Mouse (Mus musculus) MEL (cell line): ENCODE data around the gene Slc9a3r1. TPM values are rescaled to one million over a fixed set of nuclear protein-coding genes. Genes with fewer than 3 reads are reported as not detected.

Source experiments
- DNase-seq: peaks from one replicate; pipeline ENCODE4 v3.0.0; 2011; ENCODE audit warnings: low read depth, low spot score
- H3K27ac ChIP-seq: 2 replicates; pipeline ENCODE4 v1.5.1; 2012; ENCODE audit warnings: low read depth, mild to moderate bottlenecking, control low read depth, low read length, moderate library complexity; ENCODE audit not compliant: control insufficient read depth
- H3K27me3 ChIP-seq, 2 experiments: fragments of 150-350 bp in 1 of 2; sonication (generic) in 1 of 2; 2 replicates each; pipeline ENCODE4 v1.6.1; 2012; ENCODE audit warnings: low read length in 2 of 2, mild to moderate bottlenecking in 2 of 2, improper control_type of control experiment in 1 of 2, moderate library complexity in 1 of 2; ENCODE audit not compliant: insufficient read depth in 2 of 2, control insufficient read depth in 1 of 2
- H3K36me3 ChIP-seq, 2 experiments: 2 replicates each; pipeline ENCODE4 v1.6.1; 2012 to 2014; ENCODE audit warnings: low read length in 2 of 2, improper control_type of control experiment in 1 of 2, inconsistent platforms in 1 of 2, mild to moderate bottlenecking in 1 of 2; ENCODE audit not compliant: insufficient read depth in 2 of 2, control insufficient read depth in 1 of 2
- H3K4me1 ChIP-seq, 2 experiments: fragments of 150-350 bp in 1 of 2; sonication (generic) in 1 of 2; 2 replicates each; pipeline ENCODE4 v1.6.1; 2012; ENCODE audit warnings: low read length in 2 of 2, improper control_type of control experiment in 1 of 2, mild to moderate bottlenecking in 1 of 2; ENCODE audit not compliant: insufficient read depth in 2 of 2, control insufficient read depth in 1 of 2
- H3K4me3 ChIP-seq, 2 experiments: fragments of 150-350 bp in 1 of 2; sonication (generic) in 1 of 2; 2 replicates each; pipeline ENCODE4 v1.5.1; 2012; ENCODE audit warnings: low read depth in 2 of 2, low read length in 2 of 2, mild to moderate bottlenecking in 2 of 2, moderate library complexity in 2 of 2, control low read depth in 1 of 2, improper control_type of control experiment in 1 of 2; ENCODE audit not compliant: control insufficient read depth in 1 of 2, insufficient read depth in 1 of 2
- H3K79me2 ChIP-seq: 2 replicates; pipeline ENCODE4 v1.6.1; 2012; ENCODE audit warnings: mild to moderate bottlenecking, low read length, moderate library complexity; ENCODE audit not compliant: control insufficient read depth, poor library complexity, insufficient read depth
- H3K9ac ChIP-seq: 2 replicates; pipeline ENCODE4 v1.6.1; 2012; ENCODE audit warnings: low read depth, mild to moderate bottlenecking, control low read depth, low read length, moderate library complexity; ENCODE audit not compliant: control insufficient read depth, poor library complexity, severe bottlenecking
- H3K9me3 ChIP-seq: fragments of 150-350 bp; sonication (generic); replicated peaks from 2 replicates; pipeline ENCODE4 v1.6.1; 2012; ENCODE audit warnings: mild to moderate bottlenecking, low read length, improper control_type of control experiment, moderate library complexity; ENCODE audit not compliant: insufficient read depth
- ELF1 ChIP-seq: IDR thresholded peaks from 2 replicates; pipeline ENCODE4 v1.6.1; 2014; ENCODE audit warnings: low read depth, mild to moderate bottlenecking, inconsistent platforms, low read length, improper control_type of control experiment, moderate library complexity
- ETS1 ChIP-seq: IDR thresholded peaks from 2 replicates; pipeline ENCODE4 v1.6.1; 2012; ENCODE audit warnings: low read depth, mild to moderate bottlenecking, inconsistent platforms, low read length, improper control_type of control experiment, moderate library complexity
- MAZ ChIP-seq: IDR thresholded peaks from 2 replicates; pipeline ENCODE4 v1.6.1; 2012; ENCODE audit warnings: low read depth, mild to moderate bottlenecking, inconsistent platforms, low read length, improper control_type of control experiment
- MEF2A ChIP-seq: IDR thresholded peaks from 2 replicates; pipeline ENCODE4 v1.6.1; 2014; ENCODE audit warnings: low read depth, mild to moderate bottlenecking, inconsistent platforms, low read length, improper control_type of control experiment; ENCODE audit not compliant: poor library complexity, insufficient replicate concordance, severe bottlenecking; ENCODE audit errors: extremely low read depth
- MXI1 ChIP-seq: IDR thresholded peaks from 2 replicates; pipeline ENCODE4 v1.6.1; 2011; ENCODE audit warnings: mild to moderate bottlenecking, low read depth, low read length, improper control_type of control experiment
- NELFE ChIP-seq: IDR thresholded peaks from 2 replicates; pipeline ENCODE4 v1.6.1; 2011; ENCODE audit warnings: low read depth, low read length, improper control_type of control experiment
- USF2 ChIP-seq, 2 experiments: IDR thresholded peaks; 2 replicates each; pipeline ENCODE4 v1.6.1; 2011 to 2012; ENCODE audit warnings: improper control_type of control experiment in 2 of 2, low read length in 2 of 2, borderline replicate concordance in 1 of 2, inconsistent platforms in 1 of 2, low read depth in 1 of 2, mild to moderate bottlenecking in 1 of 2; ENCODE audit not compliant: insufficient read depth in 1 of 2
- ZNF384 ChIP-seq: IDR thresholded peaks from 2 replicates; pipeline ENCODE4 v1.6.1; 2012; ENCODE audit warnings: low read depth, mild to moderate bottlenecking, inconsistent platforms, low read length, improper control_type of control experiment
- polyA plus RNA-seq, 2 experiments: library from polyadenylated mRNA; stranded (reverse) in 1 of 2; unstranded in 1 of 2; fragments of >175 nt in 1 of 2; fragments of >200 nt in 1 of 2; gene quantifications; 2 replicates each; pipeline versions ENCODE4 v1.2.1 to v1.2.4; 2012; ENCODE audit warnings: low replicate concordance in 2 of 2, low read depth in 1 of 2; ENCODE audit not compliant: insufficient read length in 2 of 2, insufficient read depth in 1 of 2, missing spikeins in 1 of 2
- total RNA-seq: library from RNA; depleted of rRNA; stranded (reverse); fragments of 300-350 nt; gene quantifications from 2 replicates; pipeline ENCODE4 v1.2.3, GENCODE M21; 2012; rRNA removed

Gene Slc9a3r1
- total and polyA plus RNA-seq, 3 experiments: 112 to 127 TPM; not detected in 1

GRCm38 (mm10) chr11:115228430-115228829, 65.3 kb downstream of the Slc9a3r1 start:
- Histone ChIP-seq H3K79me2 (no peaks in the 10 kb centered on the region), H3K9ac (no peak overlapping the region), H3K36me3 (no peaks in the 10 kb centered on the region; a peak in 1 of 4 replicates), H3K9me3 (no peaks in the 10 kb centered on the region), H3K27me3 (no peaks in the 10 kb centered on the region), H3K27ac (no peak overlapping the region), H3K4me1 (peaks cover 0 to 6% of the 10 kb centered on the region in 2 experiments; a peak in 2 of 4 replicates), H3K4me3 (no peak overlapping the region)
- no peak for DNase-seq
- TF ChIP-seq MAZ: no peak
- no peak for TF ChIP-seq MEF2A
- no peak for TF ChIP-seq ELF1
- TF ChIP-seq ZNF384: no peak
- TF ChIP-seq NELFE: no peak

GRCm38 (mm10) chr11:115229021-115229930, 66.1 kb downstream of the Slc9a3r1 start:
- Histone ChIP-seq H3K4me3 (no peak overlapping the region), H3K27ac (no peak overlapping the region), H3K36me3 (no peaks in the 10 kb centered on the region; a peak in 1 of 4 replicates), H3K27me3 (no peaks in the 10 kb centered on the region), H3K4me1 (peaks cover 0 to 6% of the 10 kb centered on the region in 2 experiments; a peak in 2 of 4 replicates), H3K79me2 (no peaks in the 10 kb centered on the region), H3K9me3 (no peaks in the 10 kb centered on the region), H3K9ac (no peak overlapping the region)
- no peak for DNase-seq
- TF ChIP-seq MXI1: no peak
- no peak for TF ChIP-seq ETS1
- no peak for TF ChIP-seq USF2 (IDR thresholded peaks at IDR 0.05; ENCODE audit: borderline replicate concordance in 1 of 2, insufficient read depth in 1 of 2, low read depth in 1 of 2, low read length in 2 of 2)

Other genes with a start within 250 kb of the Slc9a3r1 start
- gene Cd300lb, start 229.0 kb upstream of the Slc9a3r1 start, total RNA-seq: not detected in 2 replicates
- gene Cd300lb, start 229.0 kb upstream of the Slc9a3r1 start, polyA plus RNA-seq: not detected
- not detected in 2 replicates for gene Cd300c, start 194.2 kb upstream of the Slc9a3r1 start, total RNA-seq
- not detected for gene Cd300c, start 194.2 kb upstream of the Slc9a3r1 start, polyA plus RNA-seq
- not detected in 2 replicates for gene Cd300ld, start 173.4 kb upstream of the Slc9a3r1 start, total RNA-seq
- not detected for gene Cd300ld, start 173.4 kb upstream of the Slc9a3r1 start, polyA plus RNA-seq
- gene Cd300c2, start 161.5 kb upstream of the Slc9a3r1 start, total RNA-seq: not detected in 2 replicates
- not detected for gene Cd300c2, start 161.5 kb upstream of the Slc9a3r1 start, polyA plus RNA-seq
- not detected in 2 replicates for gene Cd300ld2, start 147.1 kb upstream of the Slc9a3r1 start, total RNA-seq
- gene Cd300ld2, start 147.1 kb upstream of the Slc9a3r1 start, polyA plus RNA-seq: not detected
- not detected in 2 replicates for gene Cd300ld4, start 136.3 kb upstream of the Slc9a3r1 start, total RNA-seq
- not detected for gene Cd300ld4, start 136.3 kb upstream of the Slc9a3r1 start, polyA plus RNA-seq
- gene Cd300ld5, start 125.6 kb upstream of the Slc9a3r1 start, total RNA-seq: not detected in 2 replicates
- gene Cd300ld5, start 125.6 kb upstream of the Slc9a3r1 start, polyA plus RNA-seq: not detected
- gene Cd300ld3, start 114.9 kb upstream of the Slc9a3r1 start, total RNA-seq: not detected in 2 replicates
- gene Cd300ld3, start 114.9 kb upstream of the Slc9a3r1 start, polyA plus RNA-seq: not detected
- gene Cd300e, start 101.2 kb upstream of the Slc9a3r1 start, total RNA-seq: not detected in 2 replicates
- gene Cd300e, start 101.2 kb upstream of the Slc9a3r1 start, polyA plus RNA-seq: not detected
- 17.2 and 20.6 TPM in 2 replicates for gene Rab37, start 71.9 kb upstream of the Slc9a3r1 start, total RNA-seq
- gene Rab37, start 71.9 kb upstream of the Slc9a3r1 start, polyA plus RNA-seq: 10 to 100 TPM in 1 of 2 experiments, not detected in 1; 14.6 TPM
- 0.12 and 0.26 TPM in 2 replicates for gene Cd300lf, start 29.3 kb upstream of the Slc9a3r1 start, total RNA-seq
- gene Cd300lf, start 29.3 kb upstream of the Slc9a3r1 start, polyA plus RNA-seq: under 1 TPM in 1 of 2 experiments, not detected in 1; 0.46 TPM
- gene Tmem104, start 24.1 kb downstream of the Slc9a3r1 start, total RNA-seq: 23.4 and 24.8 TPM in 2 replicates
- gene Tmem104, start 24.1 kb downstream of the Slc9a3r1 start, polyA plus RNA-seq: 10 to 100 TPM in 1 of 2 experiments, not detected in 1; 21.9 TPM
- 80.2 and 92.4 TPM in 2 replicates for gene Nat9, start 24.5 kb downstream of the Slc9a3r1 start, total RNA-seq
- gene Nat9, start 24.5 kb downstream of the Slc9a3r1 start, polyA plus RNA-seq: 10 to 100 TPM in 1 of 2 experiments, not detected in 1; 46.1 TPM
- not detected in 2 replicates for gene Grin2c, start 103.9 kb downstream of the Slc9a3r1 start, total RNA-seq
- not detected for gene Grin2c, start 103.9 kb downstream of the Slc9a3r1 start, polyA plus RNA-seq
- gene Fdxr, start 113.7 kb downstream of the Slc9a3r1 start, total RNA-seq: 37.2 and 37.7 TPM in 2 replicates
- 10 to 100 TPM in 1 of 2 experiments, not detected in 1; 32.7 TPM for gene Fdxr, start 113.7 kb downstream of the Slc9a3r1 start, polyA plus RNA-seq
- gene Fads6, start 134.3 kb downstream of the Slc9a3r1 start, total RNA-seq: 3.0 and 3.3 TPM in 2 replicates
- gene Fads6, start 134.3 kb downstream of the Slc9a3r1 start, polyA plus RNA-seq: 1 to 10 TPM in 1 of 2 experiments, not detected in 1; 6.6 TPM
- gene Otop2, start 143.8 kb downstream of the Slc9a3r1 start, total RNA-seq: not detected in 2 replicates
- gene Otop2, start 143.8 kb downstream of the Slc9a3r1 start, polyA plus RNA-seq: not detected
- gene Ush1g, start 158.7 kb downstream of the Slc9a3r1 start, total RNA-seq: not detected in 2 replicates
- not detected for gene Ush1g, start 158.7 kb downstream of the Slc9a3r1 start, polyA plus RNA-seq
- gene Otop3, start 171.4 kb downstream of the Slc9a3r1 start, total RNA-seq: not detected in 2 replicates
- not detected for gene Otop3, start 171.4 kb downstream of the Slc9a3r1 start, polyA plus RNA-seq
- gene Hid1, start 204.4 kb downstream of the Slc9a3r1 start, total RNA-seq: 0.88 and 1.1 TPM in 2 replicates
- gene Hid1, start 204.4 kb downstream of the Slc9a3r1 start, polyA plus RNA-seq: 1 to 10 TPM in 1 of 2 experiments, not detected in 1; 3.0 TPM
- 6.3 and 8.2 TPM in 2 replicates for gene Cdr2l, start 218.6 kb downstream of the Slc9a3r1 start, total RNA-seq
- gene Cdr2l, start 218.6 kb downstream of the Slc9a3r1 start, polyA plus RNA-seq: 1 to 10 TPM in 1 of 2 experiments, not detected in 1; 5.2 TPM
- 132 and 137 TPM in 2 replicates for gene Mrpl58, start 240.4 kb downstream of the Slc9a3r1 start, total RNA-seq
- 100 to 1,000 TPM in 1 of 2 experiments, not detected in 1; 137 TPM for gene Mrpl58, start 240.4 kb downstream of the Slc9a3r1 start, polyA plus RNA-seq